Mouse (Mus musculus) cortical plate, adult 2 months (tissue): ENCODE results near the gene Trp63. TPM values are rescaled to one million over a fixed set of nuclear protein-coding genes. Genes with fewer than 3 reads are reported as not detected.

Experiments
- H3K27ac ChIP-seq: fragments of 200-500 bp; 2 replicates; pipeline ENCODE4 v1.5.1; 2012; ENCODE audit warnings: low read length, control low read depth, inconsistent platforms; ENCODE audit not compliant: insufficient read depth
- H3K4me1 ChIP-seq: fragments of 200-500 bp; 2 replicates; pipeline ENCODE4 v1.6.1; 2011; ENCODE audit warnings: low read length; ENCODE audit not compliant: control insufficient read depth, insufficient read depth
- H3K4me3 ChIP-seq: fragments of 200-500 bp; 2 replicates; pipeline ENCODE4 v1.5.1; 2011; ENCODE audit warnings: mild to moderate bottlenecking, low read length, control low read depth; ENCODE audit not compliant: insufficient read depth
- CTCF ChIP-seq: fragments of 200-500 bp; IDR thresholded peaks from 2 replicates; pipeline ENCODE4 v1.5.1; 2011; ENCODE audit warnings: mild to moderate bottlenecking, control low read depth, low read length; ENCODE audit not compliant: insufficient read depth; ENCODE audit errors: extremely low read depth
- POLR2A ChIP-seq: fragments of 200-500 bp; IDR thresholded peaks from 2 replicates; pipeline ENCODE4 v1.6.1; 2011; ENCODE audit warnings: mild to moderate bottlenecking, low read length, control low read depth; ENCODE audit not compliant: insufficient read depth; ENCODE audit errors: extremely low read depth
- polyA plus RNA-seq: library from polyadenylated mRNA; depleted of rRNA; stranded (reverse); fragments of >200 nt; gene quantifications from 2 replicates; pipeline ENCODE4 v1.2.3, GENCODE M21; 2012

Gene Trp63
- polyA plus RNA-seq, 1 experiment, result 0.48 TPM

DNA sequence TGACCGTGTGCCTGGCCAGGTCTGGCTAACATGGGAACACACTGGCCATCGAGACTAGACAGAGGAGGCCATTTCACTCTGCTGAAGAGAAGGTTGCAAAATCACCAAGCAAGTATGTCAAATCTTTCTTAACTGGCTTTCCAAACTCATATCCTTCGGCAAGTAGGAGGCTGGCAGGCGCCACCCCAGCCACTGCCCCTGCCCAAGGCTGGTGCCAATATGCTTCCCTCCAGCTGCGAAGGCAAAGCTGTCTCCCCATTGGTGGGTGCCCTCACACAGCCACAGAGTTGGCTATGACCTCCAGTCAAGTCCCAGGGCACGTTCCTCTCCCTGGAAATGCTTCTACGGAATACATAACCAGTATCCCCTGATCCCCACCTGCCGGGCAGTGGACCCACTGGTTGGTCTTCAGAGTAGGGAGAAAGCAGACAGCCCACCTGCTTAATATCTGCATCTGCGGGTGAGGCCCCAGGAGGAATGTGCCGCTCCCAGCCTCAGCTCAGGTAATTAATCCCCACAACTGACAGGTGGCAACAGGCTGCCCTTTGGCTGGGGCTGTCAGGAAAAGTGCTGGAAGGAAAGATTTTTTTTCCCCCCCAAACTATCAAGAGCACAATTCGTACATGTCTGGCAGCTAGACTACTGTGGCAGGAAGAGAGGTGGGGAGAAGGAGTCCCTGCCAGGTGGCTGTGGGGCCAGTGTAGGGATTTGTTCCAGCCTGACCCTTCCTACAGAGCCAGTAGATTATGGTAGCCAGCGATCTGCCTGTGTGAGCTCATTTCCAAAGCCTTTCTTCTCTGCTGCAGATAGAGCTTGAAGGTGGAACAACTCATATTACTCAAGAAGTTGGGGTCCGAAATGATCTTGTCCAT, 166.3 kb downstream of the Trp63 start:
- TF ChIP-seq CTCF (no peak), POLR2A (no peak)
- Histone ChIP-seq H3K27ac (no peak overlapping the region), H3K4me1 (no peaks in the 10 kb centered on the region), H3K4me3 (no peak overlapping the region)

- TF ChIP-seq CTCF (no peak), POLR2A (no peak)
- Histone ChIP-seq H3K4me3 (no peak overlapping the region), H3K27ac (no peak overlapping the region), H3K4me1 (no peaks in the 10 kb centered on the region; the same call in 1 of the 2 replicates)
These were observed 177.4 kb downstream of the Trp63 start for GRCm38 (mm10) chr16:25860731-25861505.

- H3K4me1 ChIP-seq, result no peaks in the 10 kb centered on the region; the same call in 1 of the 2 replicates
- H3K4me3 ChIP-seq, result no peak overlapping the region
- TF ChIP-seq POLR2A (no peak), CTCF (no peak)
- no peak overlapping the region for H3K27ac ChIP-seq
These were observed 181.7 kb downstream of the Trp63 start for GRCm38 (mm10) chr16:25865096-25865869.

DNA sequence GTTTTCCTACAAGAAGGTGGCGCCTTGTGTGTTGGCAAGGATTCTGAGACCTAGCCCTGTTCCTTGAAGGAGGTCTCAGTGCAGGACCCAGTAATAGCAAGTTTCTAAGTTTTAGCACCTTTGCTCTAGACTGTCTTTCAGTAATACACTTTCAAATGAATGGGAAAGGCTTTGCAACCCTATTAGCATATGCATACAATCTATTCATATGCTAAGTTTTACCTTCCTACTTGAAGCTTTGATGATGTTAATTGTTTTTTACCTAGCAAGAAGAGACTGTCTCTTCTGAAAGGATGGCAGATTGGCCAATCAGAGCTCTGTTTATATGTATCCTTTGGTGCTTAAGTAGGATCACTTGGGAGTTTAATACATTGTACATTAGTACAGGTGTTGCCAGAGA, 187.9 kb downstream of the Trp63 start:
- no peak for TF ChIP-seq CTCF
- TF ChIP-seq POLR2A, result no peak
- Histone ChIP-seq H3K27ac (no peak overlapping the region), H3K4me3 (no peak overlapping the region), H3K4me1 (no peaks in the 10 kb centered on the region)

GRCm38 (mm10) chr16:25875681-25876080, 192.1 kb downstream of the Trp63 start:
- TF ChIP-seq POLR2A (no peak), CTCF (no peak)
- H3K4me1 ChIP-seq, result no peaks in the 10 kb centered on the region
- no peak overlapping the region for H3K4me3 ChIP-seq

DNA sequence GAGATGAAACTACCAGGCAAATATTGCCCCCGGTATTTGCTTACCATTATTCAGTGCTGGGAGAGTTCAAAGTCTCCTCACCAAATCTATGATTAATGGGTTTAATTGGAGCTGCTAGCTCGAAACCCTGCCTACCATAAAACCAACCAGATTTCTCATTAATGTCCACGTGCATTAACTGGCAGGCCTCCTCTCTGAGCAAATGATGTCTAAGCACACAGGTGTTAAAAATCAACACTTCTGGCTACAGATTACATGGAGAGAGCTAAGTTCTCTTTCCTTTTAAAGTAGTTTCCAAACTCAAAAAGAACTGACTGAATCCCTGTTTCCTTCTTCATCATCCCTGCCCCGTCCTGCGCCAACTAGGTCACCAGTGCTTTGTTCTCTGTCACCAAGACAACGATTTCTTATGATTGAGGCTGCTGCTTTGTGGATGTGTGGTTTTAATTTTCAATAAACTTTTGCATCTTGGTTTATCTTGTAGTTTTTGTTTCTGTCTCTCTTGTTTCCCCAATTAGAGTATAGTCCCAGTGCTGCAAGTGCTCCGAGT, 193.9 kb downstream of the Trp63 start:
- Histone ChIP-seq H3K4me3 (no peak overlapping the region), H3K4me1 (no peaks in the 10 kb centered on the region), H3K27ac (no peak overlapping the region)
- TF ChIP-seq CTCF (no peak), POLR2A (no peak)

More at GRCm38 (mm10) chr16:25875681-25876080, 192.1 kb downstream of the Trp63 start:
- no peak overlapping the region for H3K27ac ChIP-seq

GRCm38 (mm10) chr16:25878116-25878515, 194.6 kb downstream of the Trp63 start:
- no peak overlapping the region for H3K4me3 ChIP-seq
- TF ChIP-seq POLR2A (no peak), CTCF (no peak)
- H3K4me1 ChIP-seq, result no peaks in the 10 kb centered on the region
- H3K27ac ChIP-seq, result no peak overlapping the region

DNA sequence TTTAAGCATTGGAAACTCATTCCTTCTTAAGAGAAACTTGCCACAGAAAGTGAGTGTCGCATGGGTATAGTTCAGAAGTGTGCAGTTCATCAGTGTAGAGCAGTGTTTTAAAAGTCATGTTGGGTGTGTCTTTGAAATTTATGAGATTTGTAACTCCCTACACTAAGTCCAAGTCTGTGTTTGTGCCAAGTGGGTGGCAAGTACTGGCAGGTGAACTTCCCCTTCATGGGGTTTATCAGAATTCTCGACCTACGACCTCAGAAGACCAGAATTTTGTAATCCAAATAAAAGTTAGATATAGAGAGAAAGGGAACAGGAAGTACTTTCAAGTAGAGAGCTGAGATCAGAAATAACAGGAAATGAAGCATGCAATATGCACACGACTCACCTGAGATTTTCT, 215.5 kb downstream of the Trp63 start:
- Histone ChIP-seq H3K4me1 (no peaks in the 10 kb centered on the region), H3K4me3 (no peak overlapping the region), H3K27ac (no peak overlapping the region)
- no peak for TF ChIP-seq POLR2A
- TF ChIP-seq CTCF, result no peak

DNA sequence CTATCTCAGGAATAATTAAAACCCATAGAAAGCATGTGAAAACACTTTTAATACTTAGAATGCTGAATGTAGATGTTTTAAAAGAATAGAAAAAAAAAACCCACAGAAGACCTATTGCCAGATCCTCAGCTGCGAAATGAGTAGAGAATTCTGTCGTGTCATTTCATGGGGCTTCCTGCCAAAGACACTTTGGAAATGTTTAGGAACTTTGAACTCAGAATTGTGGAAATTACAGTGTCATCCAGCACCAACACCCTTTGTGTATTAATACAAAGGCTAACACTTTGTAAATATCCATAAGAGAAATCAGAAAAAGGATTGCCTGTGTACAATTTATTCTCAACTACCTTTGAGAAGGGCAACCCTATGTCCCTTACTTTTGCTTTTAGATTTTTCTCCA, 216.1 kb downstream of the Trp63 start:
- TF ChIP-seq POLR2A (no peak), CTCF (no peak)

More for the DNA sequence above, 216.1 kb downstream of the Trp63 start:
- H3K4me1 ChIP-seq, result no peaks in the 10 kb centered on the region
- no peak overlapping the region for H3K4me3 ChIP-seq
- H3K27ac ChIP-seq, result no peak overlapping the region
